Mouse (Mus musculus): ENCODE results near the gene Gm43720. TPM values are rescaled to one million over a fixed set of nuclear protein-coding genes. Genes with fewer than 3 reads are reported as not detected.

The Gm43720 gene
- polyA plus RNA-seq, 1 experiment from 2014 or later, result 0.23 TPM

DNA sequence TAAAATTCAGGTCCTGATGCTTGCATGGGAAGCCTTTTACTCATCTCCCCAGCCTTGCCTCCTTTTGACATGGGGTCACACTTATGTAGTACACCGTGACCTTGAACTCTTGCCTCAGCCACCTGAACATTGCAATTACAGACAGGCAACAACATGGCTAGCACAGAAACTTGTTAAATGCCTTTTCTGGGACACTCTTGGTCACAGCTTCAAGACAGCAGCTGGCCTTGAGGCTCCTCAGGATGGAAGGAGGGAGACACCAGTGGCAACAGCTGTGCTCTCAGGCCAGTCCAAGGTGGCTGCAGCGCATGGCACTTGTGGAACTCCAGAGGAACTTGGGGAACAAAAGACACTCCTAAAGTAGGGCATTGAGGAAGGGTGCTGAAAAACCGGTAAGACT lies 12.6 kb downstream of the Gm43720 start:
- no peak overlapping the region for H3K4me3 ChIP-seq (ENCODE audit: low read depth, low read length)
- no peak overlapping the region for H3K27ac ChIP-seq (ENCODE audit: low read length)
- no peaks in the 10 kb centered on the region for H3K27me3 ChIP-seq (ENCODE audit: control insufficient read depth, insufficient read depth, low read length)
- 81% methylated on average over 3 of the region's 3 CpGs for WGBS
- H3K9ac ChIP-seq (replicated peaks; ENCODE audit: low read depth, low read length), result no peak overlapping the region
- no peak for ATAC-seq (ENCODE audit: insufficient number of reproducible peaks, insufficient read depth, low FRiP score, low read depth)
- no peak overlapping the region for H3K4me2 ChIP-seq (replicated peaks; ENCODE audit: low read depth, low read length)
- H3K36me3 ChIP-seq (ENCODE audit: control insufficient read depth, insufficient read depth, low read length), result 0 out of 2 replicates have a peak, but pooled peaks cover 3% of the 10 kb centered on the region
- peaks cover 21% of the 10 kb centered on the region; the same call in 1 of the 2 replicates for H3K4me1 ChIP-seq (ENCODE audit: control insufficient read depth, insufficient read depth, low read length)
- H3K9me3 ChIP-seq (ENCODE audit: control insufficient read depth, low read depth, low read length), result no peaks in the 10 kb centered on the region

DNA sequence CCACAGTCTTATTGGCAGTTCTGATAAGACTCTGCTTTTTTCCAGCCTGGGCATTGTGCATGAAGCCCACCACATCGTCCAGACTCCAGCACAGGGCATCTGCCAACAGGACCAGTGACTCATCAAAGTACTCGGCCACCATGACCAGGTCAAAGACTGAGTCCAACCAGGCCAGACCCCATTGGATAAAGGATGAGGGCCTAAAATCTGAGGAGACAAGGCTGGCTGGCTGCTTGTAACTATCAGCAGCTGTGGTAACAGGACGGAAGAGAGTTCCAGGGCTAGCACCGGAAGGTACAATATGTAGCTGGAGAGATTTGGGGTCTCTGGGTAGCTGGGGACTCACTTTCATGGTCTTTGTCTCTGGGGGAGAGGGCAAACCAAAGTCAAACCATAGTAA lies 14.0 kb downstream of the Gm43720 start:
- Histone ChIP-seq H3K4me2 (replicated peaks; ENCODE audit: low read depth, low read length) (no peak overlapping the region), H3K27ac (ENCODE audit: low read length) (no peak overlapping the region), H3K9me3 (ENCODE audit: control insufficient read depth, low read depth, low read length) (no peaks in the 10 kb centered on the region), H3K36me3 (ENCODE audit: control insufficient read depth, insufficient read depth, low read length) (peaks cover 9% of the 10 kb centered on the region; the same call in 1 of the 2 replicates), H3K4me3 (ENCODE audit: low read depth, low read length) (no peak overlapping the region), H3K9ac (replicated peaks; ENCODE audit: low read depth, low read length) (no peak overlapping the region), H3K27me3 (ENCODE audit: control insufficient read depth, insufficient read depth, low read length) (no peaks in the 10 kb centered on the region), H3K4me1 (ENCODE audit: control insufficient read depth, insufficient read depth, low read length) (peaks cover 18% of the 10 kb centered on the region; the same call in 1 of the 2 replicates)
- WGBS, result 96% methylated on average over 4 of the region's 4 CpGs
- no peak for ATAC-seq (ENCODE audit: insufficient number of reproducible peaks, insufficient read depth, low FRiP score, low read depth)

DNA sequence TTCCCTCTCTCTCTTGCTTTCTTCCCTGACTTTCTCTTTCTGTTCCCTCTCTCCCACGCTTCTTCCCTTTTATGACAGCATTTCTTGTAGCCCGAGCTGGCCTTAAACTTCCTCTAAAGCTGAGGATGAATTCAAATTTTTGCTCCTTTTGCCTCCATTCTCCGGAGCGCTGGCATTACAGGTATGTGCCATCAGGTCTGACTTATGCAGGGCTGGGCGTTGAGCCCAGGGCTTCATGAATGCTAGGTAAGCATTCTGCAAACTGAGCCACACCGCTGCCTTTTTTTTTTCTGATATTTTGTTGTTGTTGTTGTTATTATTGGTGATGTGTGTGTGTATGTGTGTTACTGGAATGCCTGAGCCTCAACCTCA lies 15.6 kb downstream of the Gm43720 start:
- H3K9me3 ChIP-seq (ENCODE audit: control insufficient read depth, low read depth, low read length), result no peaks in the 10 kb centered on the region
- H3K4me3 ChIP-seq (ENCODE audit: low read depth, low read length), result peak overlapping the region; percentile 93
- peak overlapping the region; percentile 95 for H3K4me2 ChIP-seq (replicated peaks; ENCODE audit: low read depth, low read length)
- H3K27me3 ChIP-seq (ENCODE audit: control insufficient read depth, insufficient read depth, low read length), result no peaks in the 10 kb centered on the region
- no peak overlapping the region for H3K27ac ChIP-seq (ENCODE audit: low read length)
- no peak for ATAC-seq (ENCODE audit: insufficient number of reproducible peaks, insufficient read depth, low FRiP score, low read depth)
- 15% methylated on average over 6 of the region's 6 CpGs for WGBS
- peaks cover 18% of the 10 kb centered on the region; the same call in 1 of the 2 replicates for H3K4me1 ChIP-seq (ENCODE audit: control insufficient read depth, insufficient read depth, low read length)
- peak overlapping the region; percentile 91 for H3K9ac ChIP-seq (replicated peaks; ENCODE audit: low read depth, low read length)
- H3K36me3 ChIP-seq (ENCODE audit: control insufficient read depth, insufficient read depth, low read length), result peaks cover 24% of the 10 kb centered on the region

DNA sequence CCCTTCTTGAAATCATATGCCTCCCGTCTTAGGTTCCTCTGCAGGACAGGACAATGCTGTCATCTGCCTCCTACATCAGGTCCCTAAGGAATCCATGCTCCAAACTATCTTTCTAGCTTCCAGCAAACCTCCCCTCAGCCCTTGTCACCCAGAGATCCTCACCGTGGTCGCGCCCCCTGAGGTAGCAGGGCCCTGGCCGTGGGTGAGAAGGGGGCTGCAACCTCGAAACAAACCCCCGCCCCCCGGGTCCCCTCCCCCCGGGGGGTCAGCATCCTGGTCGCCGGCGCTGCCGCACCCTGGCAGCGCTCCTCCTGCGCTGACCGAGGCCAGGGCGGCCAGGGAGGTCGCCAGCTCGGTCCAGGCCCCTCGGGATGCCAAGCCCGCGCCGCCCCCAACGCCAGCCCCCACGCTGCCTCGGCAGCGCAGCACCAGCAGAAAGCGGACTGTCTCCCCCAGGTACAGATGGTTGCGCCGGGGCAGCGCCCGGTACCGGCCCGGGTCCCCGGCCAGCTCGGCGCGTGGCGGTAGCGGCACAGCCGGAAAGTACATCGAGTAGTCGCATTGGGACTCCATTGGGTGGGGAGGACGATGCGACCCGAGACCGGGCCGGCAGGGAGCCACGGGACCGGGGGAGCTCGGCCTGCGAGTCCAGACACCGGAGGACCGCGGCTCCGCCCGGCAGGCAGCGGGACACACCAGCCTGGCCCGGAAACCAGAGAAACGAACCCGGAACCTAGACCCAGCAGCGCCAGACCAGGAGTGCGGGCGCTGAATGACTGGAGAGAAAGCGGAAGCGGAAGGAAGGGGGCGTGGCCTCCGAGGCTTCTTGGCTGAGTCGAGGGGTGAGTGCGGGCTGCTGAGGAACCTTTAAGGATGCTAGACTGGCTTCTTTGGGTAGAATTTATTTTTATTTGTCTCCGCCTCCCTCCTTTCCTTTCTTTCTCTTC lies 16.2 kb downstream of the Gm43720 start, which contains the start of gene BC037034:
Gene BC037034 (minus strand): TSS at position 774 of the 947 bp plus-strand sequence.
- under 1% methylated on average over 69 of the region's 71 CpGs for WGBS
- no peaks in the 10 kb centered on the region for H3K27me3 ChIP-seq (ENCODE audit: control insufficient read depth, insufficient read depth, low read length)

DNA sequence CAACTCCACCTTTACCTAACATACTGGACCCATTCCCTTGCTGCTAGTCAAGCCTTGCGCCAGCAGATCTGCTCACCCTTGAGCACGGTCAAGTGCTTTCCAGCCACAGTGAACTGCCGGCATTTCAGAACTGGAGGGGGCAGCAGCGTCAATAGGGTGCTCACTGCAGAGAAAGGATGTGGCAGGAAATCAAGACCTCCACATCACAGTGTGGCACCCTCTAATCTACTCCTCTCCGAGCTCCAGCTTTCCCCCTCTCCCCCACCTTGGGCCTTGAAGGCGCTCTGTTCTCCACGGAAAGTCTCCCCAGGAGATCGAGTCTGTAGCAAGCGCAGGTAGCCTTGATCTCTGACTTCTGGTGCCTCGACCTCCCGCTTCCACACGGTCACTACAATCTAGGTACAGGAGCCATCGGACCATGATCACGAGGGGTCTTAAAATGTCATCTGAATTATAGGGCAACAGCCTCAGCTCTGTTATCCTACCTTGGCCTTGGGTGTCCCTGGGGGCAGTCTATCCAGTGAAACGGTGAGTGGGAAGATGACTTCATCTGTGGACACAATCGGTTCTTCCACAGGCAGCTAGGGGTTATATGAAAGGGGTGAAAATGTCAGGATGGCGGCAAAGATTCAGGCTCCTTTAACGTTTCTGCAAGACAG lies 17.0 kb downstream of the Gm43720 start:
- Histone ChIP-seq H3K27me3 (ENCODE audit: control insufficient read depth, insufficient read depth, low read length) (no peaks in the 10 kb centered on the region), H3K36me3 (ENCODE audit: control insufficient read depth, insufficient read depth, low read length) (peaks cover 32% of the 10 kb centered on the region), H3K4me3 (ENCODE audit: low read depth, low read length) (peak overlapping the region; percentile 93)

More for the DNA sequence above, 16.2 kb downstream of the Gm43720 start, which contains the start of gene BC037034:
- Histone ChIP-seq H3K9ac (replicated peaks; ENCODE audit: low read depth, low read length) (peak within 1 kb of the TSS; percentile 91), H3K4me1 (ENCODE audit: control insufficient read depth, insufficient read depth, low read length) (peaks cover 18% of the 10 kb centered on the region; the same call in 1 of the 2 replicates), H3K4me2 (replicated peaks; ENCODE audit: low read depth, low read length) (peak within 1 kb of the TSS; percentile 95), H3K4me3 (ENCODE audit: low read depth, low read length) (peak within 1 kb of the TSS; percentile 93), H3K27ac (ENCODE audit: low read length) (peak within 1 kb of the TSS; percentile 66; the same call in 1 of the 2 replicates), H3K9me3 (ENCODE audit: control insufficient read depth, low read depth, low read length) (no peaks in the 10 kb centered on the region), H3K36me3 (ENCODE audit: control insufficient read depth, insufficient read depth, low read length) (peaks cover 31% of the 10 kb centered on the region)
- peak; percentile 89 for ATAC-seq (ENCODE audit: insufficient number of reproducible peaks, insufficient read depth, low FRiP score, low read depth)

DNA sequence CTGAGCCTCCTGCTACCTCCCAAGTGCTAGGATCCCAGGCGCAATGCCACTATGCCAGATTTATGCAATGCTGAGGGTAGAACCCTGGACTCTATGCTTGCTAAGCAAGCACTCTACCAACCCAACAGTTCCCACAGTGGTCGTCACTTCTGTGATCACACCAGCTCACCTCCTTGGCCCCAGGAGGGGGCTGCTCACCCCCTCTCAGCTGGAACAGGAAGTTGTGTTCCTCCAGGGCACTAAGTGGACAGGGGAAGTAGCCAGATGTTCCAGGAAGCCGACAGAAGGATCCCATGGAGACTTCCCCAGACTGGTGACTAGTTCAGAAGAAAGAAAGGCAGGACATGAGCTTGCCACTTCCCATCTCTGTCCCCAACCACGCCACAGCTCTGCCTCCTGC lies 17.8 kb downstream of the Gm43720 start:
- ATAC-seq (ENCODE audit: insufficient number of reproducible peaks, insufficient read depth, low FRiP score, low read depth), result no peak
- H3K4me1 ChIP-seq (ENCODE audit: control insufficient read depth, insufficient read depth, low read length), result peaks cover 18% of the 10 kb centered on the region; the same call in 1 of the 2 replicates
- WGBS, result 73% methylated on average over 4 of the region's 4 CpGs
- no peak overlapping the region for H3K27ac ChIP-seq (ENCODE audit: low read length)
- no peaks in the 10 kb centered on the region for H3K27me3 ChIP-seq (ENCODE audit: control insufficient read depth, insufficient read depth, low read length)
- H3K4me3 ChIP-seq (ENCODE audit: low read depth, low read length), result no peak overlapping the region
- no peak overlapping the region for H3K4me2 ChIP-seq (replicated peaks; ENCODE audit: low read depth, low read length)
- H3K36me3 ChIP-seq (ENCODE audit: control insufficient read depth, insufficient read depth, low read length), result peaks cover 32% of the 10 kb centered on the region
- H3K9ac ChIP-seq (replicated peaks; ENCODE audit: low read depth, low read length), result no peak overlapping the region
- no peaks in the 10 kb centered on the region for H3K9me3 ChIP-seq (ENCODE audit: control insufficient read depth, low read depth, low read length)

More for the DNA sequence above, 17.0 kb downstream of the Gm43720 start:
- 61% methylated on average over 18 of the region's 18 CpGs for WGBS
- H3K9ac ChIP-seq (replicated peaks; ENCODE audit: low read depth, low read length), result peak overlapping the region; percentile 91
- no peak overlapping the region for H3K27ac ChIP-seq (ENCODE audit: low read length)
- H3K4me2 ChIP-seq (replicated peaks; ENCODE audit: low read depth, low read length), result peak overlapping the region; percentile 95
- peaks cover 18% of the 10 kb centered on the region; the same call in 1 of the 2 replicates for H3K4me1 ChIP-seq (ENCODE audit: control insufficient read depth, insufficient read depth, low read length)
- ATAC-seq (ENCODE audit: insufficient number of reproducible peaks, insufficient read depth, low FRiP score, low read depth), result no peak
- no peaks in the 10 kb centered on the region for H3K9me3 ChIP-seq (ENCODE audit: control insufficient read depth, low read depth, low read length)

DNA sequence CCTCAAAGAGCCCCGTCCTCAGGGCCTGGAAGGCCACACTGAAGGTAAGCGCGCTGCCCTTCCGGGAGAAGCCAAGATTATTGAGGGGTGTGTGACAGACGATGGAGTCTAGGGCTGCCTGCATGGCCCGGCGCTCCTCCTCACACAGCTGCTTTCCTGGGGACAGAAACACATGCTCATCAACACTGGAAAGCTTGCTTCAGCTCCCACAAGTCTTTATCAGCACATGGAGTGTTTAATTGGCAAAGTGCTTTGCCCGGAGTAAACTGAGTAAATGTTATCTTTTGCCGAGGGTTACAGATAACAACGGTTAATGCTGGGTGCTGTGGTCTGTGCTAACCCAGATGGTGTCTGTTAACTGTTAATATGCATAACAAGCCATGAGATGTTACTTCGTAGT lies 18.9 kb downstream of the Gm43720 start:
- H3K27ac ChIP-seq (ENCODE audit: low read length), result no peak overlapping the region
- H3K9me3 ChIP-seq (ENCODE audit: control insufficient read depth, low read depth, low read length), result no peaks in the 10 kb centered on the region
- no peak overlapping the region for H3K4me3 ChIP-seq (ENCODE audit: low read depth, low read length)
- no peak overlapping the region for H3K9ac ChIP-seq (replicated peaks; ENCODE audit: low read depth, low read length)
- peaks cover 18% of the 10 kb centered on the region; the same call in 1 of the 2 replicates for H3K4me1 ChIP-seq (ENCODE audit: control insufficient read depth, insufficient read depth, low read length)
- WGBS, result 77% methylated on average over 11 of the region's 11 CpGs
- no peaks in the 10 kb centered on the region for H3K27me3 ChIP-seq (ENCODE audit: control insufficient read depth, insufficient read depth, low read length)
- no peak for ATAC-seq (ENCODE audit: insufficient number of reproducible peaks, insufficient read depth, low FRiP score, low read depth)
- H3K4me2 ChIP-seq (replicated peaks; ENCODE audit: low read depth, low read length), result no peak overlapping the region
- H3K36me3 ChIP-seq (ENCODE audit: control insufficient read depth, insufficient read depth, low read length), result peaks cover 31% of the 10 kb centered on the region

DNA sequence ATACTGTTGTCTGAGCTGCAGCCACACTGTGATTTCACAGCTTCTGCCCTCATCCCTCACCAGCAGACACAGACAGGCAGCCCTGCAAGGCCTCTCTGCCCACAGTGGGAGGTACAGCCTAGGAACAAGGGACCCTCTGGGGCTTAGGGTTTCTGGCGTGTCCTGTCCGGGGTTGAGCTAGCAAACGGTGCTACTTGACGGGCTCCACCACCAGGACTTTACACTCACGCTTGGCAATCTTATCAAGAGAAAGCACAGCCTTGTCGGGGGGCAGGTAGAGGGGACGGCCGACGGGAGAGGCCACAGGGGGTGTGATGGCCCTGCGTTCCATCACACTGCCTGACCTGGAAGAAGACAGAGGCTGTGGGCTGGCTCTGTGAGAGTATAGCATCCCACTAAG lies 19.7 kb downstream of the Gm43720 start:
- Histone ChIP-seq H3K4me2 (replicated peaks; ENCODE audit: low read depth, low read length) (no peak overlapping the region), H3K27ac (ENCODE audit: low read length) (no peak overlapping the region), H3K36me3 (ENCODE audit: control insufficient read depth, insufficient read depth, low read length) (peaks cover 30% of the 10 kb centered on the region), H3K4me1 (ENCODE audit: control insufficient read depth, insufficient read depth, low read length) (peaks cover 18% of the 10 kb centered on the region; the same call in 1 of the 2 replicates), H3K9me3 (ENCODE audit: control insufficient read depth, low read depth, low read length) (no peaks in the 10 kb centered on the region), H3K27me3 (ENCODE audit: control insufficient read depth, insufficient read depth, low read length) (no peaks in the 10 kb centered on the region), H3K9ac (replicated peaks; ENCODE audit: low read depth, low read length) (no peak overlapping the region), H3K4me3 (ENCODE audit: low read depth, low read length) (no peak overlapping the region)
- ATAC-seq (ENCODE audit: insufficient number of reproducible peaks, insufficient read depth, low FRiP score, low read depth), result no peak
- WGBS, result 70% methylated on average over 10 of the region's 10 CpGs
